Mouse (Mus musculus): ENCODE results near the gene Gm14085. TPM values are rescaled to one million over a fixed set of nuclear protein-coding genes. Genes with fewer than 3 reads are reported as not detected.
"Not testable (repeated sequence)": the region's sequence is repeated elsewhere in the genome, so short reads cannot be mapped to it uniquely, and the experiment has no call there.

Gene Gm14085
- polyA plus RNA-seq, 1 experiment from 2014 or later: 0.05 TPM

DNA sequence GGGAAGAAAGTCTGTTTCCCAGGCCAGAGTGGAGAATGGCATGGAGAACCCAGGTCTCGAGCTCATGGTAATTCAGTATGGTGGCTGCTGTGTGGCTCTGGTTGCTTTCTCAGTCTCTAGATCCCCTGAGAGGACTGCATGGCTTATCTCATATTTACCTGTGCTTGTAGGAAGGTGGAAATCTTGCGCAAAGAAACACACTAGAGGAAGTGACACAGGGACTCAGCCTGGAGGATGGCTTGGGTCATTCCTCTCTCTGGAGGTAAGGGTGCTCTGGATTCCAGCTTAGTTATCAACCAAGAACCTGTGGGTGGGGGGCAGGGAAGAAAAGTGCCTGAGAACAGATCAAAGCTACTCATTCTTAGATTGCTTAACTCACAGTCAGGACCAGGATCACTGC, 1.9 kb downstream of the Gm14085 start:
- Histone ChIP-seq H3K4me1 (ENCODE audit: insufficient read depth) (no peaks in the 10 kb centered on the region), H3K9me3 (ENCODE audit: low read length) (no peaks in the 10 kb centered on the region), H3K27ac (ENCODE audit: low read depth) (no peak overlapping the region), H3K9ac (replicated peaks) (no peak overlapping the region), H3K27me3 (ENCODE audit: insufficient read depth, low read length) (no peaks in the 10 kb centered on the region), H3K4me2 (ENCODE audit: low read depth, low read length) (no peak overlapping the region), H3K4me3 (ENCODE audit: low read depth, low read length) (no peak overlapping the region), H3K36me3 (replicated peaks; ENCODE audit: insufficient read depth, low read length) (no peaks in the 10 kb centered on the region)
- WGBS (ENCODE audit: insufficient replicate concordance): 64% methylated on average over 2 of the region's 2 CpGs
- DNase-seq (no peak), ATAC-seq (no peak)
- TF ChIP-seq EP300 (IDR thresholded peaks at IDR 0.05; ENCODE audit: low read depth): no peak
- TF ChIP-seq CTCF (IDR thresholded peaks at IDR 0.05; ENCODE audit: low read depth): no peak

DNA sequence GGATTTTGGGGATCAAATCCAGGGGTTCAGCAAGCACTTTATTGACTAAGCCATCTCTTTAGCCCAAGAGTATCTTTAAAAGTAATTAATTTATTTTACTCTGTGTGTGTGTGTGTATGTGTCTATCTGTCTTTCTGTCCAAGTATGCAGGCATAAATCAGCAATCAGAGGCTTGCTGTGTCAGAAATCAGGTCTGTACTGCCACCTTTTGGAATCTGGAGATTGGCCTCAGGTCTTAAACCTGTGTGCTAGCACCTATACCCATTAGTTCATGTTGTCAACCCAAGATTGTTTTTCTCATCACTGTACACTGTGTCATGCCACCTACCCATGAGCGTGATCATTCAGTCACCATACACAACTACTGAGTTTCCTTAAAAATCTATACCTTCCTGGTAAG, 45.0 kb downstream of the Gm14085 start:
- H3K4me2 ChIP-seq (ENCODE audit: low read depth, low read length); H3K27me3 ChIP-seq (ENCODE audit: insufficient read depth, low read length); H3K4me3 ChIP-seq (ENCODE audit: low read depth, low read length); ATAC-seq; H3K9ac ChIP-seq (replicated peaks); H3K9me3 ChIP-seq (ENCODE audit: low read length); H3K27ac ChIP-seq (ENCODE audit: low read depth); DNase-seq; H3K36me3 ChIP-seq (replicated peaks; ENCODE audit: insufficient read depth, low read length); H3K4me1 ChIP-seq (ENCODE audit: insufficient read depth): not testable (repeated sequence)
- 91% methylated on average over 1 of the region's 1 CpGs for WGBS (ENCODE audit: insufficient replicate concordance)

DNA sequence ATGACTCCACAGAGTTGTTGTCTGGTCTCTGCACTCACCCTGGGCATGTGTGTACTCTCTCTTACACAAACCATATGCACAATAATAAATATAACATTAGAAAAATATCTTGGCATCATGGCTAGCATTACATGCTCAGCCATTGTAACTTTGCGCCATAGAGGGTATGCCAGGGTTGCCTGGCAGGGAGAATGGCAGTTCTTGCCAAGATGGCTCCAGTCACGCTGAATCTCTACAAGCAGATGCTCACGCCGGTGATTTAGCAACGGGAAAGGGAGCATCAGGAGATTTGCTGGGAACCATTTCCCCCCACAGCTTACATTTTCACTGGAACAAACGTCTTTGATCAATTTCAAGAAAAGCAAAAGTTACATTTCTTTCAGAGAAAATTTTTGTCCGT, 46.5 kb downstream of the Gm14085 start:
- Histone ChIP-seq H3K27me3 (ENCODE audit: insufficient read depth, low read length) (no peaks in the 10 kb centered on the region), H3K4me3 (ENCODE audit: low read depth, low read length) (no peak overlapping the region), H3K9me3 (ENCODE audit: low read length) (no peaks in the 10 kb centered on the region), H3K36me3 (replicated peaks; ENCODE audit: insufficient read depth, low read length) (no peaks in the 10 kb centered on the region), H3K4me2 (ENCODE audit: low read depth, low read length) (no peak overlapping the region), H3K9ac (replicated peaks) (no peak overlapping the region), H3K4me1 (ENCODE audit: insufficient read depth) (no peaks in the 10 kb centered on the region), H3K27ac (ENCODE audit: low read depth) (no peak overlapping the region)
- WGBS (ENCODE audit: insufficient replicate concordance): 77% methylated on average over 7 of the region's 7 CpGs
- TF ChIP-seq CTCF (IDR thresholded peaks at IDR 0.05; ENCODE audit: low read depth) (no peak), EP300 (IDR thresholded peaks at IDR 0.05; ENCODE audit: low read depth) (no peak)
- DNase-seq (no peak), ATAC-seq (no peak)

DNA sequence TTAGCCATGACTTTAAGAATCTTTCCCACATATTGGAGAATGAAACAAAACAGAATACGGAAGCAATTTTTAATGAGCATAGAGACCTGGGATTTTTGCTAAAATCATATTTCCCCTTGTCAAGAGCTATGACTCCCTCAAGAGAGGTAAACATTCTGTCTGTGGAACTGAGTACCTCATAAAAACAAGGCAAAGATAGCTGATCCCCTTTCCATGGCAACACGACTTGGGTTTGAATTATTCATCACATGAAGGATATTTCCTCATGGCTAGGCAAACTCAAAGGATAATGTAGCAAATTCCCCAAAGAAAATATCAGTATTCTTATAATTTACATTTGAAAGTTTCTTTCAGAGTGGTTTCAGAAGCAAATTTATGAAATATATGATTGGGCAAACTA, 47.0 kb downstream of the Gm14085 start:
- Histone ChIP-seq H3K9ac (replicated peaks) (no peak overlapping the region), H3K4me2 (ENCODE audit: low read depth, low read length) (no peak overlapping the region), H3K36me3 (replicated peaks; ENCODE audit: insufficient read depth, low read length) (no peaks in the 10 kb centered on the region), H3K27ac (ENCODE audit: low read depth) (no peak overlapping the region), H3K4me3 (ENCODE audit: low read depth, low read length) (no peak overlapping the region), H3K27me3 (ENCODE audit: insufficient read depth, low read length) (no peaks in the 10 kb centered on the region), H3K9me3 (ENCODE audit: low read length) (no peaks in the 10 kb centered on the region), H3K4me1 (ENCODE audit: insufficient read depth) (no peaks in the 10 kb centered on the region)
- TF ChIP-seq EP300 (IDR thresholded peaks at IDR 0.05; ENCODE audit: low read depth) (no peak), CTCF (IDR thresholded peaks at IDR 0.05; ENCODE audit: low read depth) (no peak)
- ATAC-seq: no peak
- no peak for DNase-seq
- WGBS (ENCODE audit: insufficient replicate concordance): 65% methylated on average over 2 of the region's 2 CpGs

DNA sequence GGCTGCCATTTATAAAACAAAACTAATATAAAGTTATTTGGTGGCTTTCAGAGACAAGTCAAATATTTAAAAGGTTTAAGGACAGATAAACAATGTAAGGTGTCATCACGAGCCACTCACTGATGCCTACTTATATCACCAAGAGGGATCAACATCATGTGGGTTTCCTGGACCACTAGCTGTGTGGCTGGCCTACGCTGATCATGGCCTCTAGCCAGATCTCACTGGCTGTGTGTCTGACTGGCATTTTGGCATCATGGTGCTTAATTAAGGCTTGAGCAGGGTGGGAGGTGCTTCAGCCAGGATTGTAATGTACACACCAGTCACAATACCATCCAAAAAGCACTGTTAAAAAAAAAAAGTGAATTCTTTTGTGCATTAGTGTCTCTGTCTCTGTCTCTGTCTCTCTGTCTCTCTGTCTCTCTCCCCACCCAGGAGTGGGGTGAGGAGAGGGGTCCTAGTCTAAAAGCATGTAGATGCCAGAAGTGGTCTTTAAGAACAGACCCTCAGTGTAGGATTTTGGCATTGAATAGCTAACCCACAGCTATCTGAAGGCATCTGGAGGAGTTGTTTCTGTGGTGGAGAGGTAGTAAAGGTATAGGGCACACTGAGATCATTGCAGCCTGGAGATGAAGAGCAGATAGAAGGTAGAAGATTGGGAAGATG, 47.5 kb downstream of the Gm14085 start:
- Histone ChIP-seq H3K4me3 (ENCODE audit: low read depth, low read length) (no peak overlapping the region), H3K4me1 (ENCODE audit: insufficient read depth) (no peaks in the 10 kb centered on the region), H3K9me3 (ENCODE audit: low read length) (no peaks in the 10 kb centered on the region), H3K27me3 (ENCODE audit: insufficient read depth, low read length) (no peaks in the 10 kb centered on the region), H3K9ac (replicated peaks) (no peak overlapping the region), H3K27ac (ENCODE audit: low read depth) (no peak overlapping the region), H3K36me3 (replicated peaks; ENCODE audit: insufficient read depth, low read length) (no peaks in the 10 kb centered on the region), H3K4me2 (ENCODE audit: low read depth, low read length) (no peak overlapping the region)
- 54% methylated on average over 2 of the region's 2 CpGs for WGBS (ENCODE audit: insufficient replicate concordance)
- TF ChIP-seq EP300 (IDR thresholded peaks at IDR 0.05; ENCODE audit: low read depth) (no peak), CTCF (IDR thresholded peaks at IDR 0.05; ENCODE audit: low read depth) (no peak)
- no peak for ATAC-seq
- no peak for DNase-seq

DNA sequence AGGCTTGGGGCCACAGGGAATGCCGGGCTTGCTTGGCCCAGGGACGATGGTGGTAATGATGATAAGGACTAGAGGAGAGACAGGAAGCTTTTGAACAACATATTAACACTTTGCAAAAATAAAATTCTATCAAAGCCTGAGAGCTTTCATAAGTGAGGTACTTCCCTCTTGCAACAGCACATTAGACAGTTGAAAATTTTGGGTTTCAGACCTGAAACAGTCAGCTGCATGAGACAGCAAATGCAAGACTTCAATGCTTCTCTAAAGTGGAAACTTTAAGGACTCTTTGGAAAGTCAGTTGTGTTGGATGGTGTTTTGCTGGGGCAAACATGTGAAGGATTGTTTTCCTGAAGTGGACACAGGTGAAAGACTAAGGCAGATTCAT, 48.1 kb downstream of the Gm14085 start:
- no peaks in the 10 kb centered on the region for H3K9me3 ChIP-seq (ENCODE audit: low read length)
- ATAC-seq (no peak), DNase-seq (no peak)
- H3K27me3 ChIP-seq (ENCODE audit: insufficient read depth, low read length): no peaks in the 10 kb centered on the region
- H3K4me2 ChIP-seq (ENCODE audit: low read depth, low read length): no peak overlapping the region
- no peaks in the 10 kb centered on the region for H3K36me3 ChIP-seq (replicated peaks; ENCODE audit: insufficient read depth, low read length)
- H3K4me1 ChIP-seq (ENCODE audit: insufficient read depth): no peaks in the 10 kb centered on the region
- TF ChIP-seq EP300 (IDR thresholded peaks at IDR 0.05; ENCODE audit: low read depth) (no peak), CTCF (IDR thresholded peaks at IDR 0.05; ENCODE audit: low read depth) (no peak)
- H3K4me3 ChIP-seq (ENCODE audit: low read depth, low read length): no peak overlapping the region
- no peak overlapping the region for H3K27ac ChIP-seq (ENCODE audit: low read depth)
- 69% methylated on average over 2 of the region's 2 CpGs for WGBS (ENCODE audit: insufficient replicate concordance)
- H3K9ac ChIP-seq (replicated peaks): no peak overlapping the region

DNA sequence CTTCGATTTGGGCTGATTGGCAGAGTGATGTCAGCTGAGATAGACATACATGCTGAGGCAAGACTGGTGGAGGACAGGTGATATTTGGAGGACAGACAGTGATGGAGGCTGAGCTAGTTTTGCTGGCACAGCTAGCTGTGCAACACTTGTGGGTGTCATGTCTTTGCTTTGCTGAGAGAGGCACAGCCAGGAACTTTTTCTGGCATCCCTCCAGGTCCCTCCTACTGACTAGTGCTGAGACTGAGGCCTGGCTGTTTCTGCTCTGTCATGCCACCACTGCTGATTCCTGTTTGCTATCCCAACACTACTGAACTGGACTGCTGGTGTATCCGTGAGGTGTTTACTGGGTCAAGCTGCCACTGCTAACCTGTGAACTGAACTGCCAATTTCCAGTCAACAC, 48.6 kb downstream of the Gm14085 start:
- Histone ChIP-seq H3K9me3 (ENCODE audit: low read length) (no peaks in the 10 kb centered on the region), H3K4me1 (ENCODE audit: insufficient read depth) (no peaks in the 10 kb centered on the region), H3K9ac (replicated peaks) (no peak overlapping the region), H3K27me3 (ENCODE audit: insufficient read depth, low read length) (no peaks in the 10 kb centered on the region), H3K27ac (ENCODE audit: low read depth) (no peak overlapping the region), H3K36me3 (replicated peaks; ENCODE audit: insufficient read depth, low read length) (no peaks in the 10 kb centered on the region), H3K4me3 (ENCODE audit: low read depth, low read length) (no peak overlapping the region), H3K4me2 (ENCODE audit: low read depth, low read length) (no peak overlapping the region)
- peak; percentile 24 for DNase-seq
- 63% methylated on average over 2 of the region's 2 CpGs for WGBS (ENCODE audit: insufficient replicate concordance)
- no peak for ATAC-seq
- TF ChIP-seq EP300 (IDR thresholded peaks at IDR 0.05; ENCODE audit: low read depth): no peak
- no peak for TF ChIP-seq CTCF (IDR thresholded peaks at IDR 0.05; ENCODE audit: low read depth)
